Mouse (Mus musculus) gastrocnemius, adult 18-20 months (tissue): ENCODE data around the gene Zfp672. TPM values are rescaled to one million over a fixed set of nuclear protein-coding genes. Genes with fewer than 3 reads are reported as not detected.
"Not testable (repeated sequence)": the region's sequence is repeated elsewhere in the genome, so short reads cannot be mapped to it uniquely, and the experiment has no call there.

ENCODE experiments used
- DNase-seq: peaks from one replicate; pipeline ENCODE4 v3.0.0; 2021; ENCODE audit warnings: low spot score
- long read RNA-seq, 2 experiments: library from polyadenylated mRNA; stranded (forward); transcript quantifications; one replicate each; pipeline ENCODE4 v2.0.0; 2021
- total RNA-seq, 2 experiments: library from RNA; stranded (reverse); gene quantifications; 2 replicates each; pipeline ENCODE4 v1.2.3; 2021

The Zfp672 gene
- total RNA-seq, result 10 to 100 TPM; 33.2 to 45.7 TPM
- long read RNA-seq, experiment 1, transcript Zfp672-206 (3 exons, 426 nt), result major isoform, 13 of 42 reads
- long read RNA-seq, experiment 1, transcript Zfp672-205 (3 exons, 423 nt), result minor isoform, 7 of 42 reads
- long read RNA-seq, experiment 1, partial matches to known transcripts, result 1 of 42 reads
- long read RNA-seq, experiment 1, other reads (novel, unspliced or antisense), result 17 of 42 reads
- long read RNA-seq, experiment 2, transcript Zfp672-205 (3 exons, 423 nt), result major isoform, 9 of 41 reads
- long read RNA-seq, experiment 2, transcript Zfp672-206 (3 exons, 426 nt), result minor isoform, 5 of 41 reads
- long read RNA-seq, experiment 2, partial matches to known transcripts, result 4 of 41 reads
- long read RNA-seq, experiment 2, other reads (novel, unspliced or antisense), result 21 of 41 reads

DNA sequence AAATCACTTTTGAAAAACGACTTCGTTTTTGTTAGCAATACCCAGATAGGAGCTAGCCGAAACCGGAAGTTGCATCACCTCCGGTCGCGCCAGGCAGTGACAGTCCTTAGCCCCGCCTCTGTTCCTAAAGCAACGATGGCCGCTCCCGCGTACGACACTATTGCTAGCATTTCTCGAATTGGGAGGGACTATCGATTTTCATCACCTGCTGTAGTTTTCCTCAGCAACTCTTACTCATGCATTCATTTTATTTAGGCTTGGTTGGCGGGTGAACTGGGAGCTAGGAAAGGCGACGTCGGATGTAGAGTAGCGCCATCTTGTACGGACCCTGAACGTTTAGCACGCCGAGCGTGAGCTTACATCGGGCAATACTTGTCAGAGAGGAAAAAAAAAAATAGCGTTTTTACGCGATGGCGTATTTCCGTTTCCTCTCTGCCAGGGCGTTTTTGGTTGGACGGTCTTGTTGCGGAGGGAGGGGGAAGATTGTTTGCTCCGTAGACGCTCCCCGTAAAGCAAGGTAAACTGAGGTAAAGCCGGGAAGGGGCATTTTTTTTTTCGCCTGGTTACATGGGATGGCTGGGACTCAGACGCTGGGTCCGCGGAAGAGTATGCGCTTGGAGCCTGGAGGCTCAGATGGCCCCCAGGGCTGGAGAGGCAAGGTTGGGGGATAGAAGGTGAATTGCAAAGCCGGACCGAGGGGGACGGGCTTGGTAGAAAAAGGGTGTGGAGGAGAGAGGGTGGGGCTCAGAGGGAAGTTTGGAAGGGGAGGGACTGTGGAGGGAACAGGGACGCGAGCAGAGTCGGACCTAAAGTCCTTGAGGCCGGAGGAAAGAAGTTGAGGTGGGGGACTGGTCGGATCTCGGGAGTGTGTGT is at the start of gene Zfp672, which contains the start of gene Sh3bp5l:
TSS of gene Zfp672 (minus strand) at position 64 of the 873 bp plus-strand sequence.
TSS of gene Sh3bp5l (plus strand) at position 449 of the 873 bp plus-strand sequence.
- peak; percentile 92 for DNase-seq

DNA sequence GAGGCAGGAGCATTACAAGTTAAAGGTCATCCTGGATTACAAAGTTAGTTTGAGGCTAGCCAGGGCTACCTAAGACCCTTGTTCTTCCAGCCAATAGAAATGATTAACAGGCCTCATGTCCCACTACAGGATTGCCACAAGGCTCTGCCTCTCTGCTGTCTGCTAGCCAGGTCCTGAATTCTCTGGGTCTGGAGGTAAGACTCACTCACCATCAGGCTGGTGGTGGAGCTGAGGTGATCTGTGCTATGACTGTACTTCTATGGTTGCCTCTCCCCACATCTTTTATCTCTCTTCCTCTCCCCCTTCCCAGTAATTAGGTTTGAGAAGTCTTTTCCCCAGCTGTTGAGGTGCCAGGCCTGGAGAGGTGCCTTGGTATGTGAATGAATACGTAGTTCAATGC is 49.4 kb upstream of the Zfp672 start:
- DNase-seq, result no peak

DNA sequence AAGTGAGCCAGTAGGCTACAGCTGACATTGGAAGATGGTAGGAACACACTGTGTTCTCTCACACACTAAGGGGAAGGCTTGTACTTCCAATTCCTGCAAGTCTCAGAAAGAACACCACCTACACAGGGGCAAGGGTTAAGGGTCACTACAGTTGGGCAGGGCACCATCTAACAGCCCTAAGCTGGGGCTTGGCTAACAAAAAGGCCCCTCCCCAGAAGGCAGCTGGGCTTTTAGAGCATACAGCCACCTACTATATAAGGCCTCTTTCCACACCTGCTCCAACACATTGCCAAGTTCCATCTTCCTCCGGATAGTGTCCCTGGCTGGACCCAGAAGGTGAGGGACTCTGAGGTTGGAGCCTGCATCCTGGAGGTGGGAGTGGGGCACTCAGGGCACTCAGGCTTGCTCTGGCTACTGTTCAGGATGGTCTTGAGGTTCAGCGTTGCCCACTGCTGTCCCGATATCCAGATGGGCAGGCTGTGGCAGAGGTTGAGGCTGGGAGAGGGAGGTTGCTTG is 48.7 kb upstream of the Zfp672 start, which contains the start of gene Lypd8:
TSS of gene Lypd8 (plus strand) at position 281 of the 516 bp plus-strand sequence.
- DNase-seq, result peak; percentile 2

DNA sequence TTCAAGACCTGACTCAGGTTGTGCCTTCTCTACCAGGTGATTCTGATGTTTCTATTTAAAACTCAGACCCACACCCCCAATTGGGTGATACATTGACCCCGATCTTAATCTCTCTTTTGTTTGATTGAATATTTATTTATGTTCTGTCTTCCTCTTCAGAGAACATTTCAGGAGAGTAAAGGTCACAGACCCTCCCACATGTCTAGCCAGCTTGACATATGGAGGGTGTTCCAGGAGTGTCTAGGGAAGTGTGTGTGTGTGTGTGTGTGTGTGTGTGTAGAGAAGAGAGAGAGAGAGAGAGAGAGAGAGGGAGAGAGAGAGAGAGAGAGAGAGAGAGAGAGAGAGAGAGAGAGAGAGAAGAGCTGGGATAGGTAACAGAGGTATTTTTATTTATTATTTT is 47.5 kb upstream of the Zfp672 start:
- DNase-seq, result no peak

DNA sequence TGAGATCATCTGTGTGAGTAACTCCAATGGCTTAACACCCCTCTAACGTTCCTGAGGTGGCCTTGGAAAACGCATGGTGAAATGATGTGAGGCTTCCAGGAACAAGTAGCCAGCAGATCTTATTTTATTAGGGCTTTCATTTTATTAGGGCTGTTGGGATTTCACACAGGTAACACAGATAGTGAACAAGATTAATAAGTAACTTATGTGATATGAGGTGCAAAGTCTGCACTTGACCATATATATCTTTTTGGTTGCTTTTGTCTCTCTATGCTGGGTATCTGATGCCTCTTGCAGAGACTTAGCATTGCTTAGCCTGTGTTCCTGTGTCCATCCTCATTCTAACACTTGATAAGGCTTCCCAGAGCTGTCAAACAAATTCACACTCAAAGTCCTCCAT is 47.1 kb upstream of the Zfp672 start:
- DNase-seq, result no peak

DNA sequence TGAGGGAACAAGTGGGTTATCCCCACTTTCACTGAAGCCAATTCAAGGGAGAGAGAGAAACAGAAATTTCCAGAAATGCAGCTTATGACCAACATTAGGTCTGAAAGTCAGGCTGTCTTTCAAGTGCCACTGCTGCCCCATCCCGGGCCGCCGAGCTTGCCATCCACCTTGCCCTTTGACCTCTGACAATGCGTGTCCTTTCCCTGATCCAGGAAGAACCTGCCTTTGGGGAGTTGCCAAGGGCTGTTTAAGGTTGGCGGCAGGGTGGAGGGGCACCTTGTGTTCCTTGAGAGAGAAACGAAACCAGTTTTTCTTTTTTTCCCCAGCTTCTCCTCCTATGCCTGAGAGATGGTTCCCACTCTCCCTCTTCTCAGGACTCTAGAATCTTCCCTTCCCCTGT is 36.1 kb upstream of the Zfp672 start:
- not testable (repeated sequence) for DNase-seq

DNA sequence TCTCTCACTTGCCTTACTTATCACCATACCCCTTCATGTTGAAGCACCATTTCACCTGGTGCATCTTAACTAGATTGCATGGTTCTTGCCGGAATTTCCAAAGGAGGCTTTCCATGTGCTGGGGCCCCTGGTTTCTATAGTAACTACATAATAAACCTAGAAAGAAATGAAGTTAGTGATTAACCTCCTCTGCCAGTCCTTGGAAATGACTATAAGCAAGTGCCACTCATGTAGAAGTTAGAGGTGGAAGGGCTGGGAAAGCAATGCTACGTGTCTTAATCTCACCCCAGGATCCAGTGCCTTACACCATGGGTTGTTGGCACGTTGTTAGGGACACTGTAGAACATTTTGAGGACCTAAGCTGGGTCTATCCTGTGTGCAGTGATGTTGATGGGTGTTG is 34.3 kb upstream of the Zfp672 start:
- DNase-seq, result no peak

DNA sequence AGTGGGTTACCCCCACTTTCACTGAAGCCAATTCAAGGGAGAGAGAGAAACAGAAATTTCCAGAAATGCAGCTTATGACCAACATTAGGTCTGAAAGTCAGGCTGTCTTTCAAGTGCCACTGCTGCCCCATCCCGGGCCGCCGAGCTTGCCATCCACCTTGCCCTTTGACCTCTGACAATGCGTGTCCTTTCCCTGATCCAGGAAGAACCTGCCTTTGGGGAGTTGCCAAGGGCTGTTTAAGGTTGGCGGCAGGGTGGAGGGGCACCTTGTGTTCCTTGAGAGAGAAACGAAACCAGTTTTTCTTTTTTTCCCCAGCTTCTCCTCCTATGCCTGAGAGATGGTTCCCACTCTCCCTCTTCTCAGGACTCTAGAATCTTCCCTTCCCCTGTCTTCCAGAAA is 32.4 kb upstream of the Zfp672 start:
- not testable (repeated sequence) for DNase-seq

DNA sequence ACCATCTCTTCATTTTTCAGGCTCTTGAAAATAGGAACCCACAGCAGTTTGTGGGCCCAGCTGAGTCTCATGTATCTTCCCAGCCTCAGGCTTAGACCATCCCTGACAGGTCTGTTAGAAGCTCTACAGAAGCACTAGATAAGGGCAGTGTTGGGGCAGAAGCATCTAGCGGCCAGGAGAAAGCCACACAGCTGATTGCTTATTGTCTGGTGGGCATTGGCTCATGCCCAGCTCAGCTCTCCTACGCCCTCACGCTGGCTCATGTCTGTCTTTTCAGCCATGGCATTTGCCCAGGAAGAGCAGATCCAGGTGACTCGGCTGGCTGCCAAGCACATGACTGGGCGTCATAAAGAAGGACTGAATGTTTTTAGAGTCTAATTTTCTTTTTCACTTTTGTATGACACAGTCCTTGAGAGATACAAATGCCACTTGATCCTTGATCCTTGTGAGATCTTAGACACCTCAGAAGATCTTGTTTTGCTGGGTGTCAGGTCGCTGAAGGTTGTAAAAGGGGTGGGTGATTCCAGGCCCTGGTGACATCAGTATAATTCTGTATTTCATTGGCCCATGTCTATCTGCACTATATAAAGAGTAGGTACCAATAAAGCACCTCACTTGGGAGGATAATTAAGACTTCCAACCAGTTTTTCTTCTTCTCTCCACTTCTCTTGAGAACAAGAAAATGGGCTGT is 27.9 kb upstream of the Zfp672 start:
- DNase-seq, result no peak

DNA sequence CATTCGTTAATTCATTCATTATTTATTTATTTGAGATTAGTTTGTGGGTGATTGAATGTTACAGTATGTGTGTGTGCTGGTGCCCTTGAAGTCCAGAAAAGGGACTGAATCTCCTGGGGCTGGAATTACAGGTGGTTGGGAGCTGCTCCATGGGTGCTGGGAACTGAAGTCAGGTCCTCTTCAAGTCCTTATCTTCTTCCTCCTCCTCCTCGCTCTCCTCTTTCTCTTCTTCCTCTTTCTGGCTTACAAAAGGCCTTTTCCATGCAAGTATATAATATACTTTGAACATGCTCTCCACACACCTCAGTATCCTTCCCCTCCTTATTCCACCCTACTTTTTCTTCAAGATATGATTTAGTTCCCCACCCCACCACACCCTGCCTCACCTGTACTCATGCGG is 26.9 kb upstream of the Zfp672 start:
- no peak for DNase-seq

DNA sequence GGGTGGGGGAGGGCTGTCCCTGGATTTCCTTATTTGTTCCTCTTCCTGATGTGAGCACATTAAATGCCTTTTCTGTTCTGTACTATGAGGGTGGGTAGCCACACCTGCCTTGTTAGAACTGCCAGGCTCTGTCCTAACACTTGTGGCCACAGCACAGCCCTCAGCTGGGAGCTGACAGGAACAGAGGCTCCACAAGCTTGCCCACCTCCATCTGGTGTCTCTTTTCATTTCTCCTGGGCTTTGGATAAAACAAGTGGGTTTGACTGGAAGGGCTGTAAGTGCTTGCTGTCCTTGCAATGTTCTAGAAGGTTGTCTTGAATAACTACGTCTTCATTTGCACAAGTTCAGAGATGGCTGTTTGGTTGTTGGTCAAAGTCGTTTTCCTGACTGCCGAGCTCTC is 24.8 kb upstream of the Zfp672 start:
- no peak for DNase-seq

DNA sequence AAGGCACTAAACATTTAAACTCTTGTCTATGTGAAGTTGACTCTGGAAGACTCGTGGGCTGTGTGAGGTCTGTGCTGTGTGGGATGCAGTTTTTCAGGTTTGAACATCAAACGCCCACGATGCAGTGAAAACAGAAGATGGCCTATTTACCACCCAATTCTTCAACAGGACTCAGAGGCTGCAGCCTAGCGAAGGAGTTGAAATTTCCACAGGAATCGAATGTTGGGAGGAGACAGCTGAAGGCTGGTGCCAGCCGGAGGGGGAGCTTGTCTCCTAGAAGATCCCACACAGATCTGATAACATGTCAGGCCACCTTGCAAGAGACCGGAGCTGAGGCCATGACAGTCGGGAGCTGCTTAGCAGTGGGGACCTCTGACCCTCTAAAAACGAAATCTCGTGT is 24.3 kb upstream of the Zfp672 start:
- no peak for DNase-seq

DNA sequence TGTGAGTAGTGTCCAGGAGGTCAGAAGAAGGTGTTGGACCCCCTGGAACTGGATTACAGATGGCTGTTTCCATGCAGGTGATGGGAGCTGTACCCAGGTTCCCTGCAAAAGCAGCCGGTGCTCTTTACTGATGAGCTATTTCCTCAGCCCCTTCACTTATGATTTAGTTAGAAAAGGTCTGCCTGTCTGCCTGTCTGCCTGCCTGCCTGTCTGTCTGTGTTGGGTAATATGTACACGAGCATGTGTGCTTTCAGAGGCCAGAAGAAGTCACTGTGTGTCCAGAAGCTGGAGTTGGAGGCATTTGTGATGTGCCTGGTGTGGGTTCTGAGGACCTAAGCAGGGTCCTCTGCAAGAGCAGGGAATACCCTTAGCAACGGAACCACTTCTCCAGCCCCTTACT is 23.6 kb upstream of the Zfp672 start:
- DNase-seq, result no peak

DNA sequence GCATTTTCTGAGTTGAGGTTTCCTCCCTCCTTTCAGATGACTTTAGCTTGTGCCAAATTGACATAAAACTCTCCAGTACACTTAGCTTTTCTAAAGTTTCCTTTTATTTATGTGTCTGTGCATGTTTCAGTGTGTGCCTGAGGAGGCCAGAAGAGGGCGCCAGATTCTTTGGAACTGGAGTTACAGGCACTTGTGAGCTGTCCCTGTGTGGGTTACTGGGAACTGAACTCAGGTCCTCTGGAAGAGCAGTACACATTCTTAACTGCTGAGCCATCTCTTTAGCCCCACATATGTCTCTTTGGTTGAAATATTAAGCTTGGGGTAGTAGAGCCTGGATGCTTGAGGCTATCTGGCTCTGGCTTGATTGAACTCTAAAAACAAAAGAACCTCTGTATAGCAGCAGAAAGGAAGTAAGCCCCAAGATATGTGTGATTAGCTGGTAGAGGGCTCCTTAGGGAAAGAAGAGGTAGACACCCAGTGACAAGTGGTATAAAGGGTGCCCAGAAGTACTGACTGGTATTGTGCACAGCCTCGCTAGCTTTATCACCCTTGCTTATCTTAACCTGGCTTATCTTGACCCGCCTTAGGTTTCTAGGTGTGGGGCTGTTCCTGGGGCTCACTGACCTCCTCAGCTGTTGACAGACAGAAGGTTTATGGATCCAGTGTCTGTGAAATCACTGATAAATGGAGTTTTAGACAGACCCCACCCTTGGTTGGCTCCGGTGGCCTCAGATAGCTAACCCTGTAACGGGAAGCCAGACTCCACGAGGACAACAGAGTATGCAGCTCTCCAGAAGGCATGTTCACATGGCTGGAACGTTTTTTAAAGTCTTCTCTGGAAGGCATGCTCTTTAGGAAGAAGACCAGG is 22.8 kb upstream of the Zfp672 start:
- DNase-seq, result no peak

DNA sequence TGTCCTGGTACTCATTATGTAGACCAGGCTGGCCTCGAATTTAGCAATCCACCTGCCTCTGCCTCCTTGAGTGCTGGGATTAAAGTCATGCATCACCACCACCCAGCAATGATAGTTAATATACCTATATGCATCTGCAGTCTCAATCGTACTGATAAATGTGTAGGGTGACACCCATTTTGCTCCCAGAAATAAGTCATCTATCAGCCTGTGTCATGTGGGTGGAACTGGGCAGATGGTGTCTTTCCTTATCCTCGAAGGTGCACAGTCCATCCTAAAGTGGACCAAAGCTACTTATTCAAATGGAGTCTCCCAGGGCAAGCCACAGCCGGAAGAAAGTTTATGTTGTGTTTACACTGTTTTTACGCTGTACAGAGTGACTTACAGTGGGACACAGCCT is 21.0 kb upstream of the Zfp672 start:
- no peak for DNase-seq

DNA sequence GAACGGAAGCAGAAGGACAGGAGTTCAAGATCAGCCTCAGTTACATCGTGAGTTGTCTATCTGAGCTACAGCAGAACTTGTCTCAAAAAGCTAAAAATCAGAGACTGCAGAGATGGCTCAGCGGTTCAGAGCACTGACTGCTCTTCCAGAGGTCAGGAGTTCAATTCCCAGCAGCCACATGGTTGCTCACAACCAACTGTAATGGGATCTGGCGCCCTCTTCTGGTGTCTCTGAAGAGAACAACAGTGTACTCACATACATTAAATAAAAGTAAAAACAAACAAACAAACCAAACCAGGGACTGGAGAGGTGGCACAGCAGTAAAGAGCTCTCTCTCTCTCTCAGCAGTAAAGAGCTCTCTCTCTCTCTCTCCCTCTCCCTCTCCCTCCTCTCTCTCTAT is 20.5 kb upstream of the Zfp672 start:
- DNase-seq, result no peak

DNA sequence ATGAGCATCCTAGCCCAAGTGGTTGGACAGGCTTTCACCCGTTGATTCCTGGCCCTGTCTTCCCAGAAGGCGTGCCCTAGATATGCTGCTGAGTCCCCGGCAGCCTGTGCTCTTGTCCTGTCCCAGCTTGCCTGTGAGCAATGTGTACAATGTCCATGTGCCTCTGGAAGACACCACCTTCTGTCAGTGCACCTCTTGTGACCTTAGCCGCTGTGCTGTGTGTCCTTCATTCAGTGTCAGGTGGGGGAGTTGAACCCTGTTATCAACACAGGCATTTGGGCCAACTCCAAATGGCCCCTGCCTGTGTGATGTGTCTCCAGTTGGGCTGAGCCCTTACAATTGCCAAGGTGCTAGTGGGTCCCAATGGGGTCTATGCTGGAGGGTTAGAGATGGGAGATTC is 16.6 kb upstream of the Zfp672 start:
- DNase-seq, result no peak

DNA sequence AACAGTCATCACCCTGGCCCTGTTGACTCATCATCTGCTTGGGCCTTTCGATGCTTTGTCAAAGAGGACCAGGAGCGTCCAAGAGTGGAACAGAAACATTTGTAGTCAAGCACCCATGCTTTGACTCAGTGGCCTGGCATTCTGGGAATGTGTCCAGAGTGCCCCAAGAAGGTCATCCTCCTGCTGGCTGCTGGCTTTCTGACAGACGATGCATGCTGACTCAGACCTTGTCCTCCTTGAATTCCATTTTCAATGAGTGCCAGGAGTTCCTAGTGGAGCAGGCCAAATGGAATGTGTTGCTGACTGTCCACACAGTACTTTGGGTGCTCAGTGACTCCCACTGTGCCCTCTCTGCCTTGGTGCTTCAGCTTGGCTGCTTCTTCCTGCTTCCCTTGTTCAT is 4.6 kb upstream of the Zfp672 start:
- peak; percentile 70 for DNase-seq

DNA sequence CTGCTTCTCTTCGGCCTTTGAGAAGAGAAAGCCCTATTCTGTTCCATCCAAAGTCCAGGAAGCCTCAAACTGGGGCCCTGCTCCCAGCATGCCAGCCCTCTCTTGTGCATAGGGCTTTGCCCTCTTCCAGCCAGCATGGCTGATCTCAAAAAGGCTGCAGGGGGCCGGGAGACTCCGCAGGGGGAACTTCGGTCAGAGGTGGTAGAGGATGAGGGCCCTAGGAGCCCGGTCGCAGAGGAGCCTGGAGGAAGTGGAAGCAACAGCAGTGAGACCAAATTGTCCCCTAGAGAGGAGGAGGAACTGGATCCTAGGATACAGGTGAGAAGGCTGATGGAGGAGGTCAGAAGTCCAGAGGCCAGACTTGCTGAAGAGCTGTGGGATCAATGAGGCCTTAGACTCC is 1.4 kb upstream of the Zfp672 start:
- DNase-seq, result no peak

DNA sequence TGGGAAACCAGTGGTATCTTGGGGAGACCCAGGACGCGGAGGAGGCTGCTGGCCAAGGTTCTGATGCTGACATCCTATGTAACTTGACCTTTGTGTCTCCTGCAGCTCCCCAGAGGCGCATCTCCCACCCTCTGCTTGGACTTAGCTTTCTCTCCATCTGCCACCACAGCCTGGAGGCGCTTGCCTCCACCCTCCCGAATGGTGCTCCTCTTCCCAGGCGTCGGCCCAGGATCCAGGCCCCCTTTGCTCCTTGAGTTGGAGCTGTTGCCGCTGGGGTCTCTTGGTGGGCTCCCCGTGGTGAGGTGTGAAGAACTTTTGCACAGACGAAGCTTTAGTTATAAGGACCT is 983 bp upstream of the Zfp672 start:
- no peak for DNase-seq

DNA sequence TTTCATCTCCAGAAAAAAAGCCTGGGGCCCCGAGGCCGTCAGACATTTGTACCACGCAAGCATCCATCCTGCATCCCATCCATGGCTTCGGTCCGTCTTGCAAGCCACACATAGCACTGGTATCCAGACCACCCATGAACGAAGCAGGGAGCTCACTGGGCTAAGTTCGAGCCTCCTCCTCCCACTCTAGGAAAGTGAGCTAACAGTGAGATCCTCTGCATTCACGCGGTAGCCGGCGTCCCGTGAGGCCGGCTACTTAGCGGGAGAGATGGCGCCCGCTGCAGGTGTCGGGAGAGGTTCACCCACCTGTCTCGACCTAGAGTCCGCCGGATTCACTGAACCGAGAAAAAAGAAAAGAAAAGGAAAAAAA is 248 bp downstream of the Zfp672 start:
- DNase-seq, result no peak
